Mouse (Mus musculus) layer of hippocampus, adult 9-11 months (tissue): ENCODE data around the gene Nop10.
"Not testable (repeated sequence)": the region's sequence is repeated elsewhere in the genome, so short reads cannot be mapped to it uniquely, and the experiment has no call there.

Experiments
- DNase-seq: peaks from one replicate; pipeline ENCODE4 v3.0.0; 2022

Gene Nop10

DNA sequence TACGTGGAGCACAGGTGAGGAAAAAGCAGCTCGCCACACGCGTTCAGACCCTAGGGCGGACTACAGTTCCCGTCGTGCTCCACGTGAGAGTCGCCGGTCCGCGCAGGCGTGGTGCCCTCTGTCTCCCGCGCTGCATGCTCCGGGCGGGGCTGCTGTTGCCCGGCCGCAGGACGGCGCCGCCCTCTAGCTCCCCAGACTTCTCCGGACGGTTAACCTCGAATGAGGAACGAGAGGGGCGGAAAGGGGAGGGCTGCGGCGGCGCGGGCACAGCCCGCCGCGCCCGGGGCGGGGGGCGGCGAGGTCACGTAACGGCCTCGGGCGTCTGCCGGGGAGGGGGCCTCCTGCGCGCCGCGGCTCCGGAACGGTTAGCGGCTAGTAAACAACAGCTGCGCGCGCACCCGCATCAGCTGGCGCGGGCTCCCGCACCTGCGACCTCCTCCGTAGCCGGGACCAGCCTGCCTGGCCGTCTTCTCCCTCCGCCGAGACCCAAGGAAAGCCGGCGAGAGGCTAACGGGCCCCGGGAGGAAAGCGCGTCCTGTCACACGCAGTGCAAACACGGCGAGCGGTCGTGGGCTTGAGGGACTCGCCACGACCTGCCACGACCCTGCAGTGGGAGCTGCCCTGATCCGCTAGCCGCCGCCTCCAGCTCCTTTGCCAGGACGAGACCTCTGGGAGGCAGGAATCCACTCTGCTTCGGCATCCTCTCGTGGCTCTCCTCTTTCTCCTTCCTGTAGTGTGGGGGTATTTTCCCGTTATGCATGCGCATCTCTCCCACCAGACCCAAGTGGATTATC lies 3.9 kb downstream of the Nop10 start, which contains the start of gene Slc12a6:
Gene Slc12a6, plus strand, starts transcription at position 378 of the 794 bp plus-strand sequence.
- peak; percentile 93 for DNase-seq

DNA sequence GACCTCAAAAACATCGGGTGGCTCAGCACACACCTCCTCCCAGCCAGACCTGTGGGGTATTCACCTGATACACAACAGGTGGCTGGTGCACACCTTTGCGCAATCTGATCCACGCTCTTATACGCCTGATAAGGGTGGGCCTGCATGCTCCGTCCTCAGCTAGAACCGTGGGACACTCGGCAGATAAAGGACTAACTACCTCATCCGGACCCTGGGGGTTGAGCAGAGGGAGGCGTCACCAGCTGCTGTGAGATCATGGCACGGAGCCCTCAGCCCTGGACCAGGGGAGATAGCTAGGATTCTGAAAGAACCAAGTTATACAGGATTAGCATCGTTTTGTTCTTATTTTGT lies 4.5 kb downstream of the Nop10 start, which contains the start of gene Gm21985:
Gene Gm21985, plus strand, starts transcription at position 73 of the 351 bp plus-strand sequence.
- DNase-seq: peak; percentile 59

DNA sequence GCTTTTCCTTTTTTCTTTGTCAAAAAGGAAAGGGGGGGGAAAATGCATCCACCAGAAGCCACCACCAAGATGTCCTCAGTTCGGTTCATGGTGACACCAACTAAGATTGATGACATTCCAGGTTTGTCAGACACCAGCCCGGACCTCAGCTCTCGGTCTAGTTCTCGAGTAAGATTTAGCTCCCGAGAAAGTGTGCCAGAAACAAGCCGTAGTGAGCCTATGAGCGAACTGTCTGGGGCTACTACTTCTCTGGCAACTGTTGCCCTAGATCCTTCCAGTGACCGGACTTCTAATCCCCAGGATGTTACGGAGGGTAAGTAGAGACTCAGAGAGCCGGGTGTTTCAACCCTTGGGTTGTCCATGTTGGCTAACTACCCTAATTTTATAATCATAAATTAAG lies 5.1 kb downstream of the Nop10 start:
- DNase-seq: no peak

DNA sequence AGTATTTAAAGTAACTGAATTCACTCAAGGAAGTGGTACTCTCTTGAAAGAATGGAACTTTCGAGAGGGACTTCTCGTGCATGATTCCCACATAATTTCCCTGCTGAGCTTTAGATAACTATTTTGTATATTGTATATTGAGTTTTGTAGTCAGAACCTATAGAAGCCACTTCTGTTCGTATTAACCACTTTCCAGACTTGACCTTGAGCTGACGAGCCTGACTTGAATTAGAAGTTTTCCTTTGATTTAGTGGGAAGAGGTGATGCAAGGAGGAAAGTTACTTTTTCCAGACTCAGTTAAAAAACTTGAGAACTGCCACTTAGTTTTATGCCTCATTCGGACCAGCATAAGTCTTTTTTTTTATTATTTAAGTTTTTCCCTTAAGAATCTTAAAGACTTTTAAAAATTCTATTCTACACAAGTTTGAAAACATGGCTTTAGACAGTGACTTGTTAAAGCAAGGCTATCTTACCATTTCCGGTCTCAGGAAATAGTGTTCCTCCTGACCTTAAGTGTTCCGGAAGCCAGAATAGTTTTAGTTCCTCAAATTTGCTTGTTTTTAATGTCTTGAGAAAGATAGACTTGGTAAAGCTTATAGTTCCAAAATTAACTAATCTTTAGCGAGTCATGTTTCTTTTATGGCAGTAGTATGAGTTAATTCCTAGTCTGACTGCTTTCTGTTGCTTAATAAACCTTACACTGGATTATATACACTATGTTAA lies 6.0 kb downstream of the Nop10 start:
- no peak for DNase-seq

DNA sequence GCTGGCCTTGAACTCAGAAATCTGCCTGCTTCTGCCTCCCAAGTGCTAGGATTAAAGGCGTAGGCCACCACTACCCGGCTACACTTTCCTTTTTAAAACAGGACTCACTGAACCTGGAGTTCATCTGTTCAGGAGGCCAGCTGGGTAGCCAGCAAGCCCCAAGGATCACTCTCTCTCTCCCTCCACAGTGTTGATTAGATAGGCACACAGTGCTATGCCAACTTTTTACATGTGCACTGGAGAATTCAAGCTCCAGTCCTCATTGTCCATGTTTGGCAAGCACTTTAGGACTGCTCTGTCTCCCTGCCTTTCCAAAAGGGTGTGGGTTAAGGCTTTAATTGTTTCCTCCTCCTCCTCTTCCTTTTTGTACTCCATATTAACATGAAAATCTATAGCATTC lies 8.3 kb downstream of the Nop10 start:
- no peak for DNase-seq

DNA sequence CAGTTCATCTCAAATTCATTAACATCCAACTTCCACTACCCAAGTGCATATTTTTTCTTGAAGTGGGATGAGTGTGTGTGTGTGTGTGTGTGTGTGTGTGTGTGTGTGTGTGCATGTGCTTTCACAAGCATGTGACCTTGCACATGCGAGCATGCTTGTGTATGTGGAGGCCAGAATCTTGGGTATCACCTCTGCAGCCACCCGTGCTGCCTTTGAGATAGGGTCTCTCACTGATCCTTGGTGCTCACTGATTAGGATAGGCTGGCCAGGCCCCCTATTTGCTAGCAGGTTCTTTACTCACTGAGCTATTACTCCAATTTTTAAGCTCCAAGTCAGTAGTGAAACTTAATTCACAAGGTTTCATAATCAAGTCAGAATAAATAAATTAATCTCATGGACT lies 11.2 kb downstream of the Nop10 start:
- DNase-seq: no peak

DNA sequence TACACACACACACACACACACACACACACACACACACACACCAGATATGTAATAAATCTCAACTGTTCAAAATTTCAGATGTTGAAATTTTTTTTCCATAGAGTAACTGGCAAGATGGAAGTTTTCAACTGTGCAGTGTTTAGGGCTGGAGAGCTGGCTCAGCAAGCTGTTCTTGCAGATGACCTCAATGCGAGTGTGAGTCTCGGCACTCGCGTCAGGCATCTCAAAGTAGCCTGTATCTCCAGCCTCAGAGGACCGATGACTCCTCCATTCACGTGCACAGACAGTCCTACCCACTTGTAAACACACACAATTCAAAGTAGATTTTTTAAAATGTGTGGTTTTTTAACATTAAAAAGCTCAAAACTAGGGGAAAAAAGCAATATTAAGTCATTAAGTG lies 11.7 kb downstream of the Nop10 start:
- no peak for DNase-seq

DNA sequence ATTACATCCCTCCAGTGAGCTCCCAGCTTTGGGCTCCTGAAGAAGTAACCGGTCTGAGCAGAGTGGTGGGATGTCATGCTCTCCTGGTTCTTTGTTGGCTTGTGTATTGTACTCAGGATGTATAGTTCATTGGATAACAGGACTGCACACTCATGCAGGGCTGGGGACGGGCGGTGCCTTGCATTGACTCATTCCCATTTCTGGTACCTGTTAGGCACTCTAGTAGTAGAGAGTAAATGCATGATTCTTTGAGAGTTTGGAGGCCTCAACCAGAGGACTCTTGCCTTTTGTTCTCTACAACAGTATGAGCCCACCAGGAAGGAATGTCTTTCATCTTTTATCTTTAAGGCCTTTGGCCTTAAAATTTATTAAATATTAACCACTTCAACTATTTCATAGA lies 15.1 kb downstream of the Nop10 start:
- DNase-seq: no peak

DNA sequence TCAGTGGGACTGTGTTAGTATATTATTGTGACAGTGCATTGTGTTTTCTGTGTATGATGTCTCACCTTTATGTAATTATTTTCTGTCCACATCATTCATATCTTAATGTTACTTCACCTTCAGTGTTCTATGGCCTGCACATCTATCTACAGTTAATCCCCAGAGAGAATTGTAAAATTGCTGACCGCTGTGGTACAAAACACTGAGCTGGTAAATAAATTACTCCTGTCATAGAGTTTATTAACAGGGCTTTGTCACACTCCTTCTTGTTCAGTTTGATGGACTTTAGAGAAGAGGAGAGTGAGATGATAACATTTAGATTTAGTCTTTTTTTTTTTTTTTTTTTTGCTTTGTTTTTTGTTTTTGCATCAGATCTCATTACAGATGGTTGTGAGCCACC lies 21.1 kb downstream of the Nop10 start:
- no peak for DNase-seq

DNA sequence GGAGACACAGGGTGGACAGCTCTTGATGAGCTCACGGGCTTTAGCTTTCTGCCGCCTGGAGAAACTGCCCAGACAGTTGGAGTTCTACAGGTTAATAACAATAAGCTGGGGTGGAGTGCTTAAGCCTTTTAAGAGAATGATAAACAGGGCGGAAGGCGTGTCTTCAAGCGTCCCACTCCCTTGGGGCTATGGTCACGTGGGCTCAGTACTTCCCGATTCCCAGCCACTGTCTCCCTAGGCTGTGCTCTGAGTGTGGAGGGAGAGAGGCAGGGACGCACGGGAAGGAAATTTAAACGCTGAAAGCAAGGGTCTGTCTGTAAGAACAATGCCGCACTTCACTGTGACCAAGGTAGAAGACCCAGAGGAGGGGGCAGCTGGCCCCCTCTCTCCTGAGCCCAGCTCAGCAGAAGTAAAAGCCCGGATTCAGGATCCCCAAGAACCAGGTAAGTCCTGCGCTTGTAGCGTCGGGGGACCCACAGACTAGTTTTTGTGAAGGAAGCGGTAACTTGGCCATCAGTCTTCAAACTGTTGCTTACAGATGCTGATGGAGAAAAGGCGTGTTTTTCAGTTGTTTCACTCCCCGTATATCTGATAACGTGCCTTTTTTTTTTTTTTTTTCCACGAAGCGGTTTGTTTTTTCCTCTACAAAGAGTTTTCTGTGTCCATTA lies 22.8 kb downstream of the Nop10 start:
- DNase-seq: no peak

DNA sequence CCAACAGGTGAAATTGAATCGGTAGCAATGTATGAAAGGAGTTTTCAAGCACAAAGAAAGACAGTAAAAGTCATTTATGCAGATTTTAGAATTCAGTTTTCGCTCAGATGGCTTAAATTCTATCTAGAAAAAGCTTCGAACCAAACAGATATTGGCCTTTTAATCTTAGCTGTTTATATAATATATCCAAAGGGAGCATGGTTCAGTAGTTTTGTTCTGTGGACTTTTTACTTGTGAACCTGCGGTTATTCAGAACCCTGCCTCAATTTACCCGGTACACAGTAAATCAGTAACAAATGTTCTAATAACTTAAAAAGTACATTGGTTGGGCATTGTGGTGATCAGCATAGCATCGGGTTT lies 23.3 kb downstream of the Nop10 start:
- no peak for DNase-seq

DNA sequence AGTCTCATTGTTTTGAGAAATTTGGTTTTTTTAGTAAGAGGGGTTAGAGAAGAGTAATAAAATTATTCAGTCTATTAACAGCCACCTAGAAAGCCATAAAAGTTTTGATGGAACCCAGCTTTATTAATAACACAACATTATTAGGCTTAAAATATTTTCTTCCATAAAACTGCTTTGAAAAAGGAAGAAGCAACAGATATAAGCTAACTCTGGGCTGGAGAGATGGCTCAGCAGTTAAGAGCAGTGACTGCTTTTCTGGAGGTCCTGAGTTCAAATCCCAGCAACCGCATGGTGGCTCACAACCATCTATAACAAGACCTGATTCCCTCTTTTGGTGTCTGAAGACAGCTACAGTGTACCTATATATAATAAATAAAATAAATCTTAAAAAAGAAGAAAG lies 24.3 kb downstream of the Nop10 start:
- not testable (repeated sequence) for DNase-seq

DNA sequence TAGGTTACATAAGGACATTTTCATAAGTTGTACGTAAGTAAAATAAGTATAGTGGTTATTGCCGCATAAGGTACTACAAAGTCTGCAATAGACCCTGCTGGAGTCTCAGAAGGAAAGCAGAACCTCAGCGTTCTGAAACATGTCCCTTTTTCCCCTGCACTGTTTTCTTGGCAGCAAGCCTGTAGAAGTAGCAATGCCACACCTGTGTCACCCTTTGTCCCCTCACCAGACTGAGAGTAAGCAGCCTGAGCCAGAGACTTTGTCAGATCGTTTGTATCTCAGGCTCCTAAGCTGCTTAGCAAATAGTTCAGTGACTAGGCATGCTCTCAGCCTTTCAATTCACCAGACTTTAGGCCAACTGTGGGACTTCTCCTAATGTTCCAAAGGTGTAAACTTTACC lies 25.3 kb downstream of the Nop10 start:
- DNase-seq: no peak

DNA sequence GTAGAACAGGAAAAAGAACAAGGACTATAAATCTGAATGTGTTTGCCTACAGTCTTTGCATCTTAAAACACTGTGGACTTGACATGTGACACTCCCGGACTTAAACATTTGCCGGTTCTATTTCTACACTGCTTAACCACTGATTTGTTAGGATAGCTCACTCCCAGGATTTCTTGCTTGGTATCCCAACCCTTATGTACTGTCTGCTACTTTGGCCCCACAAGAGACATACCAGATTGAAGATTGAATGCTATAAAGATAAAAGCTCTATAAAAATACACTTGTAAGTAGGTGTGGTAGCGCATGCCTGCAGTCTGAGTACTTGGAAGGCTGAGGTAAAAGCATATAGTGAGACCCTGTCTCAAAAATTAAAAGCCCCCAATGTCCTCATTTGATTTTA lies 27.8 kb downstream of the Nop10 start:
- DNase-seq: no peak

DNA sequence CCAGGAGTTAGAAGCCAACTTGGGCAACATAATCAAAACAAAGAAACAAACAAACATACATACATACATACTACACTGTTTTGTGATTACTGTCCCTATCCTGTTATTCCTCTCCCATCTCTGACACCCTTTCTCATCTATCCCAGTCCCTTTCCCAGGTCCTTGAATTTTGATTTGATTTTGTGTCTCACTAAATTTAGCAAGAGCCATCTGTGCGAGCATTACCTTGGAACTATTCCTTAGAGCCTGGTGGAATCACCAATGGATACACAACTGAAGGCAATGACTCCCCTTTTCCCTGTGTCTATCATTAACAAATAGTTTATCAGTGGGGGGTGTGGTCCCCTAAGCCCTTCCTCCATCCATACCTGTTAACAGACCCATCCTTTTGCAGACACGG lies 31.1 kb downstream of the Nop10 start:
- DNase-seq: peak; percentile 29

DNA sequence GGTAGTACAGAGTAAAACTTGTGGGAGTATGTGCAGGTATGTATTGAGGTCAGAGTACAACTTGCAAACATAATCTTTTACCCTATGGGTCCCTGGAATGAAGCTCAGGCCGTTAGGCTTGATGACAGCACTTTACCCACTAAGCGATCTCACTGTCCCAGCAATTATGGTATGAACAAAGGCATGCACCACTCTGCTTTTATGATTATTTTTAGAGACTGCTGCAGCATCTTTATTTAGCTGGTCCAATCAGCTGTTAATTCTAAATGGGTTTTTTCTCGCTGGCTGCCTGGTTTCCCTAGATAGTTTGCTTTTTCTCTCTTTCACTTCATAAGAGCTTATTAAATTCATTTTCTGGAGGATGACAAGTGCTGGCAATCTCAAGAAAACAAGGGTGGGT lies 34.5 kb downstream of the Nop10 start:
- peak; percentile 40 for DNase-seq

DNA sequence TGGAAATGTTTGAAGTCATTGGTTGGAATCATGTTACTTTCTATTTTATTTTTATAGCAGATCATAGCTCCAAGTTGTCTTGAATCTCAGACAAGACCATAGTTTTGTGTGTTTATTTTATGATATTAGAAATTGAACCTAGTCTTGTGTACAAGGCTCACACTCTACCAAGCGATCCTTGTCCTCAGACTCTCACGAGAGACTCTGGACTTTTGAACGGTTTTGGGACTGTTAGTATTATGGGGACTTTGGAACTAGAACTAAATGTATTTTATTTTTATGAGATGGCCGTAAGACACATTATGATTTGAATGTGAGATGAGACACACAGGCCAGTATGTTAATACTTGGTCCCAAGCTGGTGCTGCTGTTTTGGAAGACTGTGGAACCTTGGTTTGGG lies 36.5 kb downstream of the Nop10 start:
- no peak for DNase-seq

DNA sequence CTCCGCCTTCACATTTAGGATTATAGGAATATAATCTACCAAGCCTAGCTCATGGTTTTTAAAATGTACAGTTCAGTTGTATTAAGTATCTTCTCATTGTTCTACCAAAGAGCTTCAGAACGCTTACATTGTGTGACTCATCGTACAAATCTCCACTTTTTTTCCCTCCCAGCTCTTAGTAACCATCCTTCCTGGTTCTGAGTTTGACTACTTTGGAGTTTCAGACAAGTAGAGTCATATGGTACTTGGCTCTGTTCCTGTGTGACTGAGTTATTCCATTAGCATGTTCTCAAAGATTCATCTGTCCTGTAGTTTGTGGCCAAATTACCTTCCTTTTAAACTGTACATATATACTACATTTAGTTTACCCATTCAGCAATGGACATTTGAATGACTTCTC lies 46.9 kb downstream of the Nop10 start:
- DNase-seq: no peak

DNA sequence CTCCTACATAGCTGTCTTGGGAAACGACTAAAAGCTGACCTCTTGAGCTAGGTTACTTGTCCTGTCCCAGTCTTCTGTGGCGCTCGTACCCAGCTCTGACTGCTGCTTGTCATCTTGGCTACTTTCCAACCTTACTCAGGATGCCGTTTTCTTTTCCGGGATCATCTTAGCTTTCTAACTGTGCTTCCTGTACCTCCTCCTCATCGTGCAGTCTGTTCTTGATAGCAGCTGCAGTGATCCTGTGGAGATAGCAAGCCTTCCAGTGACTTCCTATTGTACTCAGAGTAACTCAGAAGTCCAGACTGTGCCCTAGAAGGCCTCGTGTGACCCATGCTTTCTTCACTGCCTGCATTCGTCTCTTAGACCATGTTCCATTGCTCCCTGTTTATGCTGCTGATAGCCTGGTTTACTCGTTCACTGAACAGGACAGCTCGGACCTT lies 47.5 kb downstream of the Nop10 start:
- DNase-seq: peak; percentile 26
